Mouse (Mus musculus) cerebral cortex, adult 2 months (tissue): ENCODE data around the gene Tal1.

ENCODE experiments used
- WGBS: fragments of 180-500 bp; shearing (Covaris S2); methylation state at CpG from one replicate; pipeline ENCODE4 v1.1.7; 2018; 5-methylcytosine and 5-hydroxymethylcytosine counted together

The Tal1 gene

DNA sequence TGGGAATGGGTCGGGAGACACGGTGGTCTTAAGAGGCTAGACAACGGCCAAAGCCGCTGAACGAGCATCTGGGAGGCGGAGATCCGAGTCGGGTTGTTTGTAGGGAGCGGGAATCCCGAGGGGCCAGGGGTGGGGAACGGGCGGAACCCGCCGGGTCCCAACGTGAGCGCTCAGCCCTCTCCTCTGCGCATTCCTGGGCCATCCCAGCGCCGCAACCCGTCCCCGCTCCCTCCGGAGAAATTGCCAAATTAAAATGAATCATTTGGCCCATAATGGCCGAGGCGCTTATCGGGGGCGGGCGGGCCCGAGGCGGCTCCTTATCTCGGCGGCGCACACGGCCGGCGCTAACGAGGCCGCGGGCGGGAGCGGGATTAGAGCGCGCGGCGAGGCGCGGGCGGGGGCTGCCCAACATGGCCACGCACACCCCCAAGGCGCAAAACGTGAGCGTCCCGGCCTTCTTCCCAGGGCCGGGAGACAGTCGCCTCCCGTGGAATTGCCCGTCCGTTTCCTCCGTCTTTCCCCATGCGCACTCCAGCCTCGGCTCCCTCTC is at the start of gene Tal1:
Gene Tal1 (plus strand): TSS at position 56 of the 550 bp plus-strand sequence.
- 2% methylated on average over 60 of the region's 60 CpGs for WGBS

DNA sequence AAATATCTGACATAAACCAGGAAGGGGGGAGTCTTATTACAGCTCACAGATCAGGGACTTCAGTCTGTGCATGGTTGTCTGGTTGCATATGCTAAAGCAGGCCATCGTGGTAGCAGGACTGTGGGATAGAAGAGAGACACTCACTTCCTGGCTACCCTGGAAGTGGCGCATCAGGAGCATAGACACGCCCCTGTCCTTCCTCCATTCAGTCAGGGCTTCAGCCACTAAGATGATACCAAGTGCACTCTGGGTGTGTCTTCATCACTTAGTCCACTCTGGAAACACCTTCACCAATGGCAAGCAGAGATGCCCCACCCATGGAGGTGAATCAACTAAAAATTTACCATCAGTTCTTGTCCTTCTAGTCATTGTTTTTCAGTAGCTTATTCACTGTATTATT is 42.0 kb upstream of the Tal1 start:
- WGBS: 97% methylated on average over 3 of the region's 3 CpGs

DNA sequence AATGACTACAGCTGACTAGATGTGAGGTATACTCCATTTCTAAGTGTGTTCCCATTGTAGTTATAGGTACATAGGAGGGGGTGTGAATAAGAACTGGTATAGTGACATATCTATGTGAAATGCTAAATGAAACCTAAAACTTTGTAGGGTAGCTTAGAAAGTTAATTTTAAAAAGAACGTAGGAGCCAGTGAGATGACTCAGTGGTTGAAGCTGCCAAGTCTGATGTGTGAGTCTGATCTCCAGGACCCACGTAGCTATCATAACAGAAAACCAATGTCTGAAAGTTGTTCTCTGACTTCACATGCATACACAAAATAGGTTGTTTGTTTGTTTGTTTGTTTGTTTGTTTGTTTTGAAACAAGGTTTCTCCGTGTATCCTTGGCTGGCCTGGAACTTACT is 36.2 kb upstream of the Tal1 start:
- 59% methylated on average over 3 of the region's 3 CpGs for WGBS

DNA sequence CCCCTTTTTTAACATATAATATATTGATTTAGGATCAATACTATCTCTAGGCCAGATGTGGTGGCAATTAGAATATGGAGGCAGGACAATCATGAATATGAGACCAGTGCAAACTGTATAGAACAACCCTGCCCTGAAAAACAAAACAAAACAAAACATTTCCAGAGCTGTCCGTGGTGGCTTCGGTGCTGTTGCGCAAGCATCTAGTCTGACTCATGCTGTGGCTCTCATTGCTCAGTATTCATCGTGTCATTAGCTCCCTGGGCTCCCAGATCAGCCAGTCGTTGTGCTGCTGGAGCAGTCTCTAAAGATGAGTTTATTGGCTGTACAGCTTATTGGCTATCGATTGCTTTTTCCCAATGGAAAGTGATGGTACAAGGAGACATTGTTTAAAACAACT is 21.2 kb upstream of the Tal1 start:
- 78% methylated on average over 6 of the region's 6 CpGs for WGBS

DNA sequence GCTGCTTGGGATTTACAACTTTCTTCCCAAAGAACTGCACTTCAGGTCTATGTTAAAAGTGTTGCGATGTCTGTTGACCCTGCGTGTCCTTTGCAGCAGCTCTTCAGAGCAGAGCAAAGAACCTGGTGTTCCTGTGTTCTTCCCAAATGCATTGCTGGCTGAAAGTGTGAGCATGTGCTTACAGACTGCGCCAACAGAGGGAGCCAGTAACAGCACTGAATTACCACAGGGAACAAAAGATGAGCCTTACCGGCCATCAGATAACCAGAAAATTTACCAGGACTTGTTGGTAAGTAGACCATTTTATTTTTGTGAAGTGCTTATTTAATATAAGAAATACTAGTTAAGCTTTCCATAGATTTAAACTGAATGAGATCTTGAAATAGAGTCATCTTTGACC is 18.0 kb upstream of the Tal1 start:
- 34% methylated on average over 4 of the region's 4 CpGs for WGBS

DNA sequence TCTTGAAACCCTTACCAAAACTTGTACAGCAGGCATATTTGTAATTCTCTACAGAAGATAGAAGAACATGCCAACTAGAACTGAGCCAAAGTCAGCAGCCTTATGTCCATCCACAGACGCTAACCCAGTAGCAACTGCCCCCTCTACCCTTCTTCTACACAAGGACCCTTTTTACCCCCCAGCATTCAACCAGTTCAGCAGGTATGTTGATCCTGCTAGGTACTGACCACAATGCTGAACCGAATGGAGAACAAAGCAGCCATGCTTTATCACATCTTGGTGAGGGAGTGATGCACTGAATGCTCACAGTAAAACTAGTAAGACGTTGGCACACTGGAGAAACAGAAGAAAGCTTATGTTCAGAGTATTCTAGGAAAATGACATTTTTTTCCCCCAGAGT is 10.6 kb upstream of the Tal1 start:
- WGBS: 82% methylated on average over 3 of the region's 3 CpGs

DNA sequence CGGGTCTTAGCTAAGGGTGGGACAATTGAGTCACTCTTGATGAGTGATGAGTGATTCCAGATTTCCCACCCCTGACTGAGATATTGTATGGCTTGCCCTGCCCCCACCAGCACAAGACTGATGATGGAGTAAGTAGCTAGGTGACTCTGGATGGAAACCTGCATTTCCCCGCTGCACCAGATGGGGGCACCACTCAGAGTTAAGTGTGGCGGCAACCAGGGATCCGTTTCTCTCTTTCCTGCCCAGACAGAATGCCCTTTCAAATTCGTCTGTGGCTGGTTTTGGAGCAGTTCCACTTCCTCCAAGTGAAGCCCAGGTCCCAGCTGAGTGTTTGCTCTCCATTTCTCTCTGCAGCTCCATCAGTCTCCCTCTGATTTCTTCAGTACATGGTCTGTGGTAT is 8.5 kb upstream of the Tal1 start:
- 14% methylated on average over 5 of the region's 5 CpGs for WGBS

DNA sequence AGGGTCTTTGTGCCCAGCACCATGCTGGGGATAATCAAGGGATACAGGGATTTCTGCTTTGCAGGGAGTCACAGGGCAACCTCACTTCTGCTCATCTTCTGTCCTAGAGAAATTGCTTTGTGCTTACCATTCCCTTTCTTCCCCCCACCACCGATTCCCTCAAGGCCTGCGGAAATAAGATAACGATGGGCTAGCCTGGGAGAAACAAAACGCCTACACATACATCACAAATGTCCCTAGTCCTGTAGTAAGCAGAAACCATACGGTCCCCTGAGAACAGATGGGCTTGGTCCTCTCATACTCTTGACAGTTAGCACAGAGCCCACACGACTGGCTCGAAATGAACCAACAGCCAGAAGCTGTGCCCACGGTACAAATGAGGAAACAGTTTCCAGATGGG is 8.0 kb upstream of the Tal1 start:
- WGBS: 58% methylated on average over 8 of the region's 8 CpGs

DNA sequence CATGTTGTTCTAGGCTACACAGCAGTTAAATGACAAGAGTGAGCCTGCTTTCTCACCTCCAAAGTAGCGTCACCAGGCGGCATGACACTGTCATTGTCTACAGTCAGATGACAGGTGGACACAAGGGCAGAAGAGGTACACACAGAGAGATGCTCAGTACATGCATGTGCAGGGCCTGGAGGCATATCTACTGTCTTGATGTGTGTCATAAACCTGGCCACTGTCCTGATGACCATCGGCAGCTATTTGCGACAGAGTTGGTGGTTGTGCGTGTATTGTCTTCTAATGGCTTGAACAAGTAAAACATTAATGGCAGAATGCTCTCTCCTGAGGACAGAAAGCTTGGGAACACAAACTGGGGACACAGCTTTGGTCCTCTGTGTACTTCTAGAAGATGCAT is 5.0 kb upstream of the Tal1 start:
- 85% methylated on average over 5 of the region's 5 CpGs for WGBS

DNA sequence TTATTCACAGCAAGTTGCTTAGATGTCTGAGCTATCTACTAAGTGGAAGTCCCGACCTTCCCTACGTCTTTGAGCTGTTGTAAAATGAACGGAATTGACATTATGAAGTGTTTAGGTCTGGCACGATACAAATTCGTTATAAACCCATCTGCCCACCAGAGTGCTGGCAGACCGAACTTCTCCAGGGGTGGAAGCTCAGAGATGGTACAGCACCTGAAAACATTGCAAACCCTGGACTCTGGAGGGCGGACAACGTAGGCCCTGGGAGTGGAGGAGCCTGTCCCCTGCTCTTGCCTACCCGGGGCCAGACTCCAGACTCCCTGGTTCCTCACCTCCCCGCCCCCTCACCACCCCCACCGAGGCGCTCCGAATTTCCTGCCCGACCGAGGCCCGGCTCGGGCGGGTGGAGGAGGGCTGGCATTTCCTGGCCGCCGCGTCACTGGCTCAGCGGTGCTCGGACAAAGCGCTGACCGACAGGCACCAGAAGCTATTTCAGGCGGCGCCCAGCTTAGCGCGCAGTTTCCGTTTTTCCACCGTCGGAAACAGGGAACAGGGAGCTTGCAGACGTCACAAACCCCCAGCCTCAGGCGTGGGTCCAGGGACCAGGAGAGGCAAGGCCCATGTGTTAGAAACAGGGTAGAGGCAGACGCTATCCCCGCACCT is 3.8 kb upstream of the Tal1 start:
- WGBS: 3% methylated on average over 36 of the region's 36 CpGs

DNA sequence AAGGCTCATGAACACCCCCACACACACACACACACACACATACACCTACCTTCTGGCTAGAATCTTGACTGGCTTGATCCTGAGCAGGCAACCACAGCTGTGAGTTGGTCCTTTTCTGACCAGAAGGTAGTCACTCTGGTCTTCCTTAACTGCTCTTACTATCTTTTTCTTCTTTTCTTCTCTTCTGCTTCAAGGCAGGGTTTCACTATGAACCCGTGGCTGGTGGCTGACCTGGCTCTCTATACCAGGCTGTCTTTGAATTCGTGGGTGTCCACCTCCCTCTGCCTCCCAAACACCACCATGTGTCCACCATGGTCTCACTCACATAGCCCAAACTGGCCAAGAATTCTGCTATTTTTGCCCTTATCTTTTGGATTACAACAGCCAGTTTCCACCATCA is 1.2 kb upstream of the Tal1 start:
- 26% methylated on average over 2 of the region's 2 CpGs for WGBS

DNA sequence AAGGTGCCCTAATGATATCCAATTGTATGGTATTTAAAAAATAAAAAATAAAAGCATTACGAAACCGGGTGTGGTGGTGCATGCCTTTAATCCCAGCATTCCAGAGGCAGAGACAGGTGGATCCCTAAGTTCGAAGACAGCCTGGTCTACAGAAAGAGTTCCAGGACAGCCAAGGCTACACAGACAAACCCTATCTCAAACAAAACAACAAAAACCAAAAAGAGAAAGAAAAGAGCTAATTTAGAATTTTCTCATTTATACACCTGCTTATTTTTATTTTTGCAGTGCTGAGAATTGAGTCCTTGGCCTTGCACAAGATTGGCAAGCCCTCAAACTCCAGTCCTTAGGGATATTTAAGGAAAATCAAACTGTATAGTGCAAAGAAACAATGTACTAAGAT is 535 bp upstream of the Tal1 start:
- 30% methylated on average over 3 of the region's 3 CpGs for whole genome bisulfite sequencing

DNA sequence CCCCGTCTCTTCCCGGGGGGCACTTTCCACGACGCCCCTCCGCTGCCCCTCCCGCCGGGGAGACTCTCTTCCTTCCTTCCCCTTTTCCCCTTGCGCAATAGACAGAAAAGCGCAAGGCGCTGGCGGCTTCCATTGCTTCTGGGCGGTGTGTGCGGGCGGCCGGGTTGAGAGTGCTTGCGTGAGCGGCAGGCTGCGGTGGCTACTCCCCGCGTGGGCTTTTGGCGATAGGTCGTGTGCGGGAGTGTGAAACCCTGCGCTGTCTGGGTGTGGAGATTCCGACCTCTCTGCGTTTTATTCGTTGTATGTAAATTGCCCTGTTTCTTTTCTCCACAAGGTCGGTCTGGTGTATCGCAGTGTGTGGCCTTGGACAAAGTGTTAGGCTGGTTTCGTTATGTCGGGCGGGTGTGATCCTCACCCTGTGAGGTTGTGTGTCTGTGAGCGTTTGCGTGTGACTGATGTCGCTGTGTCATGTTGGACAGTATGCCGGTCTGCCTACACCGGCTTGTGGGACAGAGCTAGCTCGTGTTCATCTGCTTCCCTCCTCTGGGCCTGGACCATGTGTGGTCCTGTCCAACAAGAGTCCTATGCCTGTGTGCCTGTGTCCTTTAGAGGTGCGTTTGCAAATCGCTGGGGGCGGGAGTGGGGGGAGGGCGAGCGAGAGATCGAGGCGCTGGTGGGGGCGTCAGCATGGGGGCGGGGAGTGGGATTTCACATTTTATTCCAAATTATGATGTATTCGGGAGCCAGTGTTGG is 871 bp downstream of the Tal1 start:
- WGBS: 1% methylated on average over 48 of the region's 48 CpGs

DNA sequence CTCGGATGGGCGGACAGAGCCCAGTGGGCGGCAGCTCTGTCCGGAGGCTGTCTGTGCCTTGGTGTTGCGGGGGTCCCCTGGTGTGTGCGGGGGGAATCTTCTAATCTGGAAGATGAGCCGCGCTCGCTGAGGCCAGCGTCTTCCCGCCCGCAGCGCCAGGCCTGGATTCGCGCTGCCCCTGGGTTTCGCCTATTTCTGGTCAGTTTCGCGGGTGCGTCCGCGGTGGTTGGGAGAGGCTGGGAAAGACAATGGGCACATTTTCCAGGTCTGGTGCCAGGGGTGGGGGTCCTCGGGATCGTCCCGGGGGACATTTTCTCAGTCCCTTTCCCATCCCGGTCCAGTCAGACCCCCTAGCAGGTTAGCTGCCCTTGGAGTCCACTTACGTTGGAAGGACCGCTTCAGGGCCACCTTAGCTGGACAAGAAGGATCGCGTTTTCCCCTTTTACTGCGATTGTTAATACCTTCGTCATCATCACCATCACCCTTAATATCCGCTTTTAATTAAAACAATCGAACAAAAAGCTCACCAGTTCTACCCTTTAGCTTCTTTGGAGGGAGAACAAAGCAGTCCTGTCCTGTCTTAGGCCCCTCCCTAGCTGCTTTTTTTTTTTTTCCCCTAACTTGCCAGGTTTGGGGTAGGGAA is 1.6 kb downstream of the Tal1 start:
- 2% methylated on average over 33 of the region's 33 CpGs for WGBS

DNA sequence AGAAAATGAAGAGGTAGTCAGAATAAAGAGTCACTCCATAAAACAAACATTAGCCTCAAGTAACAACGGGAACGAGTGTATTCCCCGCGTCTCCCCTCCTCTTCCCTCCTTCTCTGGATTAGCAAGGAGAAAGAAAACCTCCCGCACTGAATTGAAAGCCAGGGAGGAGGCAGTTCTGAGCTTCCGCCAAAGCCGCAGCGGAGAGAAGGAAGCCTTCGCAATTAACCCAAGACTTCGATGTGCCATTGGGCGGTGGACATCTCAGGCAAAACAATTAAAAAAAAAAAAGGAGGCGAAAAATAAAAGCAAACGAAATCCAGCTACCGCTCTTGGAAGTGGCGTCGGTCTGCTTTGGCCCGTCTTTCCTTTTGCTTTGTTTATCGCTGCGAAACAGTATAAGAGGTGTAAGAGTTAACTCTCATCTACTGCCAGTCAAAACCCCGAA is 2.1 kb downstream of the Tal1 start:
- 3% methylated on average over 20 of the region's 20 CpGs for WGBS

DNA sequence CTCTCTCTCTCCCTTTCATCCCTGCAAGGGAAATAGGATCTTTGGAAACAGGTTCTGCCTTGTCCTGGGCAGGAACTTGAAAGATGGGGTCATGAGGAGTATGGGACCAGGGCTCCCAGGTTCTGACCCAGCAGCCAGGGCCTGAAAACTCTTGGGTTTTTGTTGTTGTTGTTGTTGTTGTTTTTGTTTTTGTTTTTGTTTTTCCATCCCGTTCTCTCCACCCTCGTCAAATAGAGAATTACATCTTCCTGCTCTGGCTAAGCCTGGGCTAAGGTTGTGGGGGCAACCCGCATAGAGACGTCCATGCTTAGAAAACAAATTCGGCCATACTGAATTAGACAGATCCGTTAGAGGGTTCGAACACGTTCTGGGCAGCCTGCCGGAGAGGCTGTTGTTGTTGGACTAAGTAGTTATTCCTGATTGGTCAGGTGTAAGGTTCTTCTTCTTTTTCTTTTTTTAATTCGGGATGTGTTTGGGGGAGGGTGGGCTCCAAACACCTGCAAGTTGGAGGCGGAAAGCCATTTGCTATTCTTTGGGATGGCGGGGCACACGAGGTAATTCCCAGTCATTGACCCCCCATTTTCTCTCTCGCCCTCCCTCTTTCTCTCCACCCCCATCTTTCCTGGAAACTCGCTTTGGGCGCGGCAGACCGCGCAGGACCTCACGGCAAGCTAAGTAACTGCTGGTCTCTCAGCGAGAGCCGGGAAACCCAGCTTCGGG is 2.8 kb downstream of the Tal1 start:
- 9% methylated on average over 23 of the region's 23 CpGs for WGBS

DNA sequence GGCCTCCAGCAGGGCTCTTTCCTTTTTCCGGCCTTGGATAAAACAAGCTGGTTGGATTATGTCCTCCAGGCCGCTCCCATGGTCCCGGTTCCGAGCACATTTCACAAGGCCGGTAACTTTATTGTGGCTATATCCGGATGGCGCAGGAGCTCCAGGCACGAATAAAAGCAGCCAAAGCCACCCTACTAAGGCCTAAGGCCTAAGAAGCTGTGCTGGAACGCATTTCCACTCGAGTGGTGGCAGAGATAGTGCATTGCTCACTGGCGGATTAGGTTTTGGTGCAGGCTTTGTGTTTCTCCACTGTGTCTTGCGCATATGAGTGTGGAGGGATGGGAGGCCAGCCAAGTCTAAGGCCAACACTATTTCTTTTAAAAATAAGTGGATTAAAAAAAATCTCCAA is 3.6 kb downstream of the Tal1 start:
- 57% methylated on average over 12 of the region's 12 CpGs for WGBS

DNA sequence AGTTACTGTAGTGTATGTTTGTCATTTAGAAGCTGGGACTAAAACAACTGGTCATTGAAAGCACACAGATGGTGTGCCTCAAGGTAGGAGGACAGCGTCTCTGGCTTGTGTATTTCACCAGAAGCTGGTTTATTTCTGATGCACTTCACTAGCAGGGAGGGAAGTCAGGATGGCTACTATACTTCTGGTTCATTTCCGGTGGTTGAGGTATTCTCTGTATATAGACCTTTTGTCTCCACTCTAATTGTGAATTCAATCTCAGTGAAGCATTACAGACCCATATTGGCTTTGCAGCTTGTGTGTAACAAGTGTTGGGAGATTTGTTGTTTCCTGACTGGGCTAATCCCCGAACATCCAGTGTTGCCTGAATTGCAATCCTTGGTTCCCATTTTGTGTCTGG is 4.5 kb downstream of the Tal1 start:
- WGBS: 47% methylated on average over 3 of the region's 3 CpGs

DNA sequence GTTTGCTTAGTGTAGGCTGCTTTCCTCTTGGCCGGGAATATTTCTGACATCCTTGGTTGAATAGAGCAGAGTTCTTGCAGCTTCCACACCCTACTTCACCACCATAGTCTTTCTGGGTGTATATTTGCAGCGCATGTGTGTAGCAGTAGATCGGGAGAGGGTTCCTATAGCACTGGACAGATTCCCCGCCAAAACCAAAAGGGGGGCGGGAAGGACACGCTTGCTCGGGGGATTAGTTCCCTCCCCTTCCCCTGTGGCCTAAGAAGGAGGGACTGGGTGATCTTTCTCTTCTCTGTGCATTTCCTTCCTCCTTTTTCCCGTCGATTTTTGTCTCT is 6.3 kb downstream of the Tal1 start:
- 9% methylated on average over 9 of the region's 9 CpGs for WGBS

DNA sequence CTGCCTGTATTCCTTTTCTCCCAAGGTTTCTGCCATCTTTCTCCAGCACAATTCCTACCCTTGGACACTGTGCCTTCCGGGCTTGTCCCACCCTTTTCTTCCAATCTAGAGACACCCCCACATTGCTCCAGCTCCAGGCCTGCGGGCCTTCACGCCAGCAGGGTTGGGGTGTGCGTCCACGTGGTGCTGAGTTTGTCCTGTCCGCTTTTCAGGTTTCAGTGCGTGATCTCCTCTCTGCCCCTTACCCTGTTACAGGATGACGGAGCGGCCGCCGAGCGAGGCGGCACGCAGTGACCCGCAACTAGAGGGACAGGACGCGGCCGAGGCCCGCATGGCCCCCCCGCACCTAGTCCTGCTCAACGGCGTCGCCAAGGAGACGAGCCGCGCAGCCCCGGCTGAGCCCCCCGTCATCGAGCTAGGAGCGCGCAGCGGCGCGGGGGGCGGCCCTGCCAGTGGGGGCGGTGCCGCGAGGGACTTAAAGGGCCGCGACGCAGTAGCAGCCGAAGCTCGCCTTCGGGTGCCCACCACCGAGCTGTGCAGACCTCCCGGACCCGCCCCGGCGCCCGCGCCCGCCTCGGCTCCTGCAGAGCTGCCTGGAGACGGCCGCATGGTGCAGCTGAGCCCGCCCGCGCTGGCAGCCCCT is 6.8 kb downstream of the Tal1 start:
- WGBS: under 1% methylated on average over 58 of the region's 58 CpGs

DNA sequence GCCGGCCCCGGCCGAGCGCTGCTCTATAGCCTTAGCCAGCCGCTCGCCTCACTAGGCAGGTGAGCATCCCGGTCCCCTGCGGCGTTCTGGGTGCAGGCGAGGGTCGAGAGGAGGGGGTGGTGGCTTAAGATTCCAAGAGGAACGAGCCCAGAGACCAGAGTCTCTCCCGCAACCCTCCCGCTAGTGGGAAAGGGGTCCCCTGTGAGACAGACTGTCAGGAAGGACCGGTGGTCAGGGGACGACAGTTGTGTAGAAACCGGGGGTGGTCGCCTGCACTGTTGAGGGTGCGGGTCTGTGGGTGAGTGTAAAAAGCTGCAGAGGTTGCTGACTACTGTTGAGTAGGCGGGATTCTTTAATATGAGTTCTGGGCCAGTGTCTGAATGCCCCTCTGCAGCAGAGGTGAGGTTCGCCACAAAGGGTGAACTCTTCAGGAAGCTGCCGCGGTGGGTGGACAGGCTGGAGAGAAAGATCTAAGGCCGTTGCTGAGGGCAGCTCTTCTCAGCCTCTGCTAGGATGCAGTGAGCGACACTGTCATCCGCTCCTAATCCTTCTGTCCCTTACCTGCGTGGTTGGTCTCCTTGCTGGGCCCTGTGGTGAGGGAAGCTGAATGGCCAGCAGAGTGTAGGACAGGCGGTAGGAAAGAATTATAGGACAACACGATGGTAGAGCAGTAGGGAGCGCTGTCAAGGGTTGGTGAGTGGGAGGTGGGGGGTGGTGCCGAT is 7.5 kb downstream of the Tal1 start:
- 5% methylated on average over 31 of the region's 31 CpGs for WGBS
